Mouse (Mus musculus) midbrain, postnatal 0 days (tissue): ENCODE measurements at regions not wholly inside any gene's neighbourhood (a gene's known extent, or its start where the extent isn't known, plus 50 kb on each side); places are given as distances from the start of the nearest gene placed in this dataset.

ENCODE experiments used
- ATAC-seq: fragments of 200-750 bp; cut with Nextera tagmentation; 2 replicates; pipeline ENCODE4 v1.8.0; 2017; ENCODE audit warnings: moderate number of reproducible peaks, mild to moderate bottlenecking, moderate TSS enrichment, moderate library complexity; ENCODE audit not compliant: low FRiP score
- DNase-seq: peaks from one replicate; pipeline ENCODE4 v3.0.0-alpha.2; 2015; ENCODE audit warnings: low spot score
- H3K27ac ChIP-seq: fragments of 300-500 bp; sonication (generic); 2 replicates; pipeline ENCODE4 v1.5.1; 2014; ENCODE audit warnings: low read depth, mild to moderate bottlenecking, low read length, mixed read lengths
- H3K27me3 ChIP-seq: fragments of 300-500 bp; sonication (generic); 2 replicates; pipeline ENCODE4 v1.6.1; 2014; ENCODE audit warnings: low read length, control low read depth, mixed read lengths; ENCODE audit not compliant: insufficient read depth
- H3K36me3 ChIP-seq: fragments of 300-500 bp; sonication (generic); 2 replicates; pipeline ENCODE4 v1.6.1; 2014; ENCODE audit warnings: low read length, control low read depth, mixed read lengths; ENCODE audit not compliant: insufficient read depth
- H3K4me1 ChIP-seq: fragments of 300-500 bp; sonication (generic); 2 replicates; pipeline ENCODE4 v1.6.1; 2014; ENCODE audit warnings: mild to moderate bottlenecking, control low read depth, antibody characterized with exemption, low read length, mixed read lengths; ENCODE audit not compliant: insufficient read depth
- H3K4me2 ChIP-seq: fragments of 300-500 bp; sonication (generic); 2 replicates; pipeline ENCODE4 v1.6.1; 2014; ENCODE audit warnings: low read depth, mild to moderate bottlenecking, low read length, mixed read lengths; ENCODE audit not compliant: poor library complexity, severe bottlenecking
- H3K4me3 ChIP-seq: fragments of 300-500 bp; sonication (generic); 2 replicates; pipeline ENCODE4 v1.5.1; 2014; ENCODE audit warnings: low read depth, mild to moderate bottlenecking, low read length, moderate library complexity
- H3K9ac ChIP-seq: fragments of 300-500 bp; sonication (generic); replicated peaks from 2 replicates; pipeline ENCODE4 v1.6.1; 2014; ENCODE audit warnings: mild to moderate bottlenecking, low read length, moderate library complexity, mixed read lengths; ENCODE audit not compliant: poor library complexity, severe bottlenecking
- H3K9me3 ChIP-seq: fragments of 300-500 bp; sonication (generic); 2 replicates; pipeline ENCODE4 v1.6.1; 2016; ENCODE audit warnings: low read length, control low read depth
- CTCF ChIP-seq: IDR thresholded peaks from 2 replicates; pipeline ENCODE4 v1.5.1; 2016; ENCODE audit warnings: antibody characterized with exemption, mild to moderate bottlenecking
- WGBS: fragments of 180-500 bp; shearing (Covaris S2); extraction: QIAGEN DNeasy Blood & Tissue Kit; methylation state at CpG from one replicate; pipeline ENCODE4 v1.1.7; 2014; 5-methylcytosine and 5-hydroxymethylcytosine counted together

DNA sequence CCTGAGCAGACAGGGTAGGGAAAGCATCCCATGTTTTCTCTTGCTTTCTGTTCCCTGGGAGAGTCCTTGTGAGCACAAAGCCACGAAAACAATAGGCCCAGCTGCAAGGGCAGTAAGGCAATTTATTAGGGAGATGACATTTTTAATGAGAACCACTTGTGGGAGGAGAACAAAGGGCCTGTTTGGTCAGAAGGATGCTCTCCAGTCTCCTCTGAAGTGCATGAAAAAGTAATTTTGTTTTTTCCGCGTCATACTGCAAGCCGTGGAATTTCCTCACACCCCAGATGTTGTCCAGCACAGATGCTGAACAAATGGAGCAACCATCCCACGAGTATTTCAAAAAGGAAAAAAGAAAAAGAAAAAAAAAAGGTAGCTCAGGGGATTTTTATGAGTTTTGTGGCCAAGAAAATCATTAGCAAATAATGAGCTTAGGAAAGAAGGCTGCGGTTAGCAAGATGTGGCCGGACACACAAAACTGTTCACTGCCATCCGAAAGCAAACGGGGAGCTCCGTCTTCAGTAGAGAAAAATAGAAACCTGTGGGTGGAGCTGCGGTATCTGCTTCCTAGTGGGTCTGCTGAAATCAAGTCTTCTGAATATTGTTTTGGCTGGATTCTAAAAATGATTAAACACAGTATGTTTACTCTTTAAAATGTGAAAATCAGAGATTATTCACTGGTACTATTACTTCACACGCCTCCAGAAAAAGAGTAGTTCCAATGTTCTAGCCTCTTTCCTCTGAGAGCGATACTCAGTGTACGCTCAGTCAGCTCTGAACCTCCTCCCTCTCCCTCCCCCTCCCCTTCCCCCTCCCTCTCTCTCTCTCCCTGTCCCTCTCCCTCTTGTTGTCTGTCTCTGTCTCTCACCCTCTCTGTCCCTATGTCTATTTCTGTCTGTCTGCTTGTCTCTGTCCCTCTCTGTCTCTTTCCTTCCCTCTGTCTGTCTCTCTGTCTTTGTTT, 235.4 kb upstream of the Mctp2 start:
- H3K27me3 ChIP-seq = no peaks in the 10 kb centered on the region
- DNase-seq (peak; percentile 49), ATAC-seq (no peak)
- H3K4me3 ChIP-seq = no peak overlapping the region
- 39% methylated on average over 14 of the region's 14 CpGs for WGBS
- peak; percentile 52 for TF ChIP-seq CTCF
- H3K4me2 ChIP-seq = no peak overlapping the region
- no peak overlapping the region for H3K9ac ChIP-seq
- no peaks in the 10 kb centered on the region for H3K9me3 ChIP-seq
- H3K27ac ChIP-seq = no peak overlapping the region
- H3K4me1 ChIP-seq = no peaks in the 10 kb centered on the region
- H3K36me3 ChIP-seq = no peaks in the 10 kb centered on the region

DNA sequence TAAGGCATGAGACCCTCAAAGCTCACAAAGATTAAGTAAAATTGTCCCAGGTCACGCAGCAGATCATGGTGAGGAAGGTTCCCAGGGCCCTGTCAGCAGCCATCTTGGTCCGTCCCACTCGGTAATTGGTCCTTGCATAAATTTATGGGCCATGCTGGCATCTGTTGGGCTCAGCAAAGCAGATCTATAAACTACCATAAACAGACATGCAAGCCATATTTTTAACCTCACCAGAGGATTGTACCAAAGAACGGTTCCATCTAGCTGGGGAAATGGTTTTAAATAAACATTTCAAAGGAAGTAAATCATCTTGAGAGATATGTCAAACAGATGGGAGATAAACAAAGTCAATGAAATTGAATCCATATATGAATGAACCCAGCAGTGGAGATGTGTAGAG, 237.1 kb upstream of the Mctp2 start:
- H3K4me1 ChIP-seq = no peaks in the 10 kb centered on the region
- TF ChIP-seq CTCF = no peak
- no peaks in the 10 kb centered on the region for H3K27me3 ChIP-seq
- no peak overlapping the region for H3K4me2 ChIP-seq
- DNase-seq (no peak), ATAC-seq (no peak)
- H3K9me3 ChIP-seq = no peaks in the 10 kb centered on the region
- H3K9ac ChIP-seq = no peak overlapping the region
- no peaks in the 10 kb centered on the region for H3K36me3 ChIP-seq
- 81% methylated on average over 4 of the region's 4 CpGs for WGBS
- H3K4me3 ChIP-seq = no peak overlapping the region
- no peak overlapping the region for H3K27ac ChIP-seq

DNA sequence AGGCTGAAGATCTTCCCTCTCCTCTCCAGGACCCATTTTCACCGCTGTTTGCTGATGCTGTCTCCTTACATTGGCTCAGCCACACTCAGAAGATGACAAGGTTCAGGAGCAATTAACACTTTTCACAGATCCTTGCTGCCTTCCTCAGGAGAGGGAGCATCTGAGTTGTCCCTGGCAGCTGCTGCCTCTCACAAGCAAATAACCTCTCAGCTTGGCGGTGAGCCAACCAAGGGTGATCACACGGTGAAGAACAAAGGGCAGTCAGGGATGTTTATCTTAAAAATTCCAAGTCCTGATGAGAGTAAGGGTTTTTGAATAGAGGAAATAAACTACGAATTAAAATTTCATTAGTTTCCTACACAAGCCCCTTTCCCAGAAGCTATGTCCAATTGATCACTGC, 237.5 kb upstream of the Mctp2 start:
- H3K9ac ChIP-seq = no peak overlapping the region
- no peak overlapping the region for H3K4me3 ChIP-seq
- DNase-seq (peak; percentile 67), ATAC-seq (no peak)
- H3K27me3 ChIP-seq = no peaks in the 10 kb centered on the region
- H3K4me1 ChIP-seq = no peaks in the 10 kb centered on the region
- H3K9me3 ChIP-seq = no peaks in the 10 kb centered on the region
- 41% methylated on average over 4 of the region's 4 CpGs for WGBS
- no peak overlapping the region for H3K4me2 ChIP-seq
- no peaks in the 10 kb centered on the region for H3K36me3 ChIP-seq
- H3K27ac ChIP-seq = no peak overlapping the region
- no peak for TF ChIP-seq CTCF

- no peaks in the 10 kb centered on the region for H3K36me3 ChIP-seq
- no peak overlapping the region for H3K4me3 ChIP-seq
- ATAC-seq = no peak
- no peak overlapping the region for H3K9ac ChIP-seq
- H3K27ac ChIP-seq = no peak overlapping the region
- no peaks in the 10 kb centered on the region for H3K4me1 ChIP-seq
- no peak overlapping the region for H3K4me2 ChIP-seq
- no peaks in the 10 kb centered on the region for H3K9me3 ChIP-seq
- H3K27me3 ChIP-seq = no peaks in the 10 kb centered on the region
- no peak for DNase-seq
- no peak for TF ChIP-seq CTCF
Measured at GRCm38 (mm10) chr7:72567378-72567777, 261.0 kb upstream of the Mctp2 start.

DNA sequence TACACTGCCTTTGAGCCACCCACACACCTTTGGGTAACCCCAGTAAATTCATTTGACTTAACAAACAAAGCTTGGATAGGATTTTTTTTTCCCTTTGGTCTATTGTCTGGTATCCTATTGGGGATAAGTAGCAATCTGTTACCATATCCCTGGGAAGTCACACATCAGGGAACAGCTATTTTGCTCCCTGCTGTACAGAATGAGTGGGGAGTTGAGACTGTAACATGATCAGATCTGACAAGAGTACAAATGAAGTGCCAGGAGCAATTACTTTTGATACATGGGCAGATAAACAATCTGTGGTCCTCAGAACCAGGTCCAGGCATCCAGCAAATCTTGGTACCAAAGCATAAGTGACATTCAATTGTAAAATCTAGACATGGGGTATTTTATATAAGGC, 262.8 kb upstream of the Mctp2 start:
- Histone ChIP-seq H3K4me3 (no peak overlapping the region), H3K4me2 (no peak overlapping the region), H3K36me3 (no peaks in the 10 kb centered on the region), H3K27ac (no peak overlapping the region), H3K9ac (no peak overlapping the region), H3K4me1 (no peaks in the 10 kb centered on the region), H3K9me3 (no peaks in the 10 kb centered on the region), H3K27me3 (no peaks in the 10 kb centered on the region)
- TF ChIP-seq CTCF = no peak
- peak; percentile 53 for DNase-seq
- no peak for ATAC-seq

DNA sequence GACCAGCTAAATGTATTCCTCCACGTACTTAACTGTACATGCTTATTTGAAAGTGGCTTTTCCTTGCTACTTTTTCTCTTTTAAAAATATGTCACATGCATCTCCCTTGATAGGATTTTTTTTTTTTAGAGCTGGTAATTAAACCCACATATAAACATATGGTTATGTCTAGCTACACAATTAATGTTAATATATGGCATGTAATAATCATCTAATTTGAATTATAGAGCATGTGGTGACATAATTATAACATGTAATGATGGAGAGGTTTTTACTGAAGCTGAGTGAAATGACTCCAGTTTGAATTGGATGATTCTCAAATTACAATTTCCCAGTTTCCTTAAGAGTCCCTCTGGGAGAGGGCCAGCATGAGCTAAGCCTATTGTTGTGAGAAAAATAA, 267.9 kb upstream of the Mctp2 start:
- no peak overlapping the region for H3K27ac ChIP-seq
- no peak for TF ChIP-seq CTCF
- no peak for ATAC-seq
- no peak for DNase-seq
- H3K4me1 ChIP-seq = no peaks in the 10 kb centered on the region
- H3K9me3 ChIP-seq = no peaks in the 10 kb centered on the region
- WGBS = 63% methylated on average over 1 of the region's 1 CpGs
- no peak overlapping the region for H3K4me3 ChIP-seq
- no peak overlapping the region for H3K9ac ChIP-seq
- no peaks in the 10 kb centered on the region for H3K27me3 ChIP-seq
- H3K4me2 ChIP-seq = no peak overlapping the region
- no peaks in the 10 kb centered on the region for H3K36me3 ChIP-seq
